Mouse (Mus musculus): ENCODE measurements around the gene Zbtb42.

Zbtb42 gene

DNA sequence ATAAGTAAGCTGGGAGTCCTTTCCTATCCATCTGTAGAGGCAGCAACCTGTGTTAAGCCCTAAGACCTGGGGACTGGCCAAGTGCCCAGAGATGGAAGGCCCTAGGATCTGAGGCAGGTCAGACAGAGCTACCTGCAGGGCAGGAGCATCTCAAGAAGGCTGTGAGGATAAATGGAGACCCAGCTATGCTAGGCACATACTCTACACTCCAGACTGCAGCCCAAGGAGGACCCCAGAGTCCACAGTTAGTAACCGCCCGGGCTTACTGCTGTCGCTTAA is 17.4 kb upstream of the Zbtb42 start:
- no peak for DNase-seq (ENCODE audit: low read depth)

DNA sequence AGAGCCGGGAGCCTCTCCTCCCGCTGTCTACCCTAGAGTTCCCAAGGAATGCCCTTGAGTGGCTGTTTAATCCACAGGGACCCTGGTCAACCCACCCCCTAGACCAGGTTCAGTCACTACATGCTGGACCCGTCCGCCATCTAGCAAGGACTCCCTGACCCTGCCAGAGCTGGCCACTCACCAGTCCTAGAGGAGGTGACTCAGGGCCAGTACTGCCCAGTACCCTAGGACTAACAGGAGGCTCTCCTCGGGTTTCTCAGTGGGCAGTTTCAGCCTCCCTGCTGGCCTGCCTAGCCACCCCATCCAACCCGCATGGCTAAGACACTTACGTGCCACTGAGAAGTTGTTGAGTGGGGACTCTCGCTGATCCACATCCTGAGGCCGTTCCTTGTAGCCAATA is 16.8 kb upstream of the Zbtb42 start:
- DNase-seq (ENCODE audit: low read depth), result no peak

DNA sequence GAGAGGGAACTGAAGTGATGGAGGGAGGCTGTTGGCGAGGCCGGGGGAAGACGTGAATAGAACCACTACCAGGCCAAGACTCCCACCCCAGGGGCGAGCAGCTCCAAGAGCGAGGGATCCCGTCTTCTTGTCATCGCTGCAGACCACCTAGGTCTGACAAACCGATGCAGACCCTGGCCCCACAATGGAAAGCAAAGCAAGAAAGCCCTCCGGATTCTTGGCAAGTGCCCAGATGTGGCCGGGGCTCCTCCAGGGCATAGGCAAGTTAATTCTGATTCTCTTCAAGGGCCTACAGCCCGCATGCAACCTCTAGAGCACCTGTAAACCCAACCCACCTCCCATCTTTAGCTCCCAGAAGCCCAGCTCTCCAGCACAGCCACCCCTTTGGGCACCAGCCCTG is 15.3 kb upstream of the Zbtb42 start:
- no peak for DNase-seq (ENCODE audit: low read depth)

DNA sequence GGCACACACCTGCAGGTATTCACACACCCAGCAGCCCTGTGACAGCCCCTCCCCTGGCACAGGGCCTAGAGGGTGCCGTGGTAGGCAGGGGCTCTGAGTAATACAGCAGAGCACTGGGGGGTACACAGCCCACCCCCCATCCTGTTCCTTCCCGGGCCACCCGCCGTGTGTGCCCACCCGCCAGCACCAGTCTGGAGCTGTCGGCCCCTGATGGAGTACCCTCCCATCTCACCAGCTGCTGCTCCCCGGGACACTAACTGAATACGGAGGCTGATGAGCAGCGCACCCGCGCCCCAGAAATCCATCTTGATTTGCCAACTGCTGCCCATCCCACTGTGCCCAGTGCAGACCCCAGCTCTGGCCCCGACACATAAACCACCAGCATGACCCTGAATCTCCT is 14.9 kb upstream of the Zbtb42 start:
- DNase-seq (ENCODE audit: low read depth), result no peak

DNA sequence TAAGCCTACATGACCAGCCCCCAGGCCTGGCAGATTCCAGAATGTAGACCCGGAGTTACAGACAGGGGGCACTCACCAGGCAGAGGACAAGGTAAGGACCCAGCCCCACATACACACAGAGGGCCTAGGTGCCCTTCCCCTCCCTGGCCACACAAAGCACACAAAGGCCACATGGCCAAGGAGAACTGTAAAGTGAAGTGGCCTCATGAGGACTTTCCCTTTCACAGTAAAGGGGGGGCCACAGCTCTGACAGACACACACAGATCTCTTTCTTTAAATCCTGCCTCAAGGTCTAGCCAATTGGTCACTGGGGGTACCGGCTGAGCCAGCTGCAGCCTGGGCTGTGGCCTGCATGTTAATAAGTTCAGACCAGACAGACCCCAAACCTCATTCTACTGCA is 14.5 kb upstream of the Zbtb42 start:
- DNase-seq (ENCODE audit: low read depth), result no peak

DNA sequence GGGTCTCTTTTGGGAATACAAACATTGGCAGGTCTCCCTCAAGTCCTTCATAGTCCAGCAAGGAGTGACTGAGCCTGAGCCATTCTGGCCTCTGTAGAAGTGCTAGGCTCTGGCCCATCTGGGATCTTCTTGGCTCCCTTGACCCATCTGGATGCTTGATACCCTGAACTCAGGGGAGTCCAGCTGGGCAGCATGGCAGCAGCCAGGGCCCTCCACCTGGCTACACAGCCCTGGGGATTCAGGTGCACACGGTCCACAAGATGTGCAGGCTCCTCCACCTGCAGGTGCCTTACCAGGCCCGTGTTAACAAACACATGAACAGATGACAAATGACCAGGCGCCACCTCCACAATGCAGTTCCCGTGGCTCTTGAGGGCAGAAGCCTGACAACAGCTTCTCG is 14.0 kb upstream of the Zbtb42 start:
- DNase-seq (ENCODE audit: low read depth), result no peak

DNA sequence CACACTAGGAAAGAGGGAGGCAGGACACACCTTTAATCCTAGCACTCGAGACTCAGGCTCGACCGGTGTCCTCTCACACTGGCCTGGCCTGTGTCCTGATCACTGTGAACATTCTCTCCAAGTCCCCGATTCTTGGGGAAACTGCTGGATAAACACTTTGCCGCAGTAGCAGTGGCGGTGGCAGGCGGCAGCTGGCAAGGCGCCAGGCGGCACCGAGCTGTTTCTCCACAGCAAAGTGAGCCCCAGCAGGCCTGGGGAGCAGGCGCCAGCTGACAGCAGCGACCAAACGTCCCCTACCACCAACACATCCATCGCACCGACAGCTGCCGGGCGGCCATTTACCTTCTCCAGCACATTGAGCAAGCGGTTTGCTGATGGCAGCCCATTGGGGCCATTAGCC is 13.2 kb upstream of the Zbtb42 start:
- DNase-seq (ENCODE audit: low read depth), result no peak

DNA sequence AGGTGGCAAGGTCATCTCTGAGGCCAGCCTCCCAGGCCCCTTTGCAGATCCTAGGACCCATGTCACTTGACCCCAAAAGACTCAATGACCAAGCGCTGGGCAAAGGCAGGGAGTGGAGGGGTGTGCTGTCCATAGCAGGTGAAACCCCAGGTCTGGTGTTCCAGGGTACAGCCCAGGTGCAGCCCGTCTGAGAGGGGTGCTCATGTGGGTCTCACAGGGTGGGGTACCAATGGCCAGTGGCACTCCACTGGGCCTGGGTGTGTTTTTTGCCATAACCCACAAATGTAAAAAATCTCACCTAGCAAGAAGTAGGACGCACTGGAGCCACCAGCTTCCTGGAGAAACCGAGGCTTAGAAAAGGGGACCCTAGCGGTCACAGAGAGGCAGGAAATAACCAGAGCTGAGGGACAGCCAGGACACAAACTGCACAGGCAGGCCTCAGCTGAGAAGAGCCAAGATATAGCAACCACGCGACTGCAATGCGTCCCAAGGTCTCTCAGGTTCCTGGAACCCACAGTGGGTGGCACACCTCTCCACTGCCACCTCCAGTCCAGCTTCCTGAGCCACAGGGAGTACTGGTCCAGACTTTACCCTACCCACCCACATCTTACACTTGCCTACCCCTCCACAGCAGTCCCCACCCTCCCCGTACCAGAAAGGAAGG is 12.6 kb upstream of the Zbtb42 start:
- no peak for DNase-seq (ENCODE audit: low read depth)

DNA sequence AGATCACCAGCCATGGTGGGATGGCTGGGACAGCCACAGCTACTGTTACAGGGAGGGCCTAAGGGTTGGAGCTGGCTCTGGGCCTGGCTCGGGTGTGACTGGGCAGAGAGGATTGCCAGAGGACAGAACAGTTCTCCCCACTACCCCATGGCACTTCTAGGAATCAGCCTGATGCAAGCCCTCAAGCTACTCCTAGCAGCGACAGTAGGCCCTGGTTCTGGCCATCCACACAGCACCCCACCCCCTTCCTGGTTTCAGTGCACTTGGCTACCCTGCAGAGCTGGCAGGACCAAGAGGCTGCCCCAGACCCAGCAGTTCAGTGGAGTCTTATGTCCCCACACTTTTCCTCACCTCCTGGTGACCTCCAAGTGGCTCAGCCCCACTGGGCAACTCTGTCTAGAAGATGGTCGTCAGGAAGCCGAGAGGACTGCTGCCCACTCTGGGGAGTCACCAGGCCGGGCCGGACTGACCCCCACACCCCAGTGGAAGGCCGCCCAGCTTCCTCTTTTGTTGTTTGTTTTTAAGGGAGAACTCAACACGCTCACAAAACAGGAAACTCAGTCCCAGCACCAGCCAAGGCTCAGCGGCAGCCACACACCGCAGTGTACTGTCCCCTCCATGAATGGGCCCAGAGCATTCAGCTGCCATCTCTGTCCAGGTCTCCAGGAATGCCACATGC is 10.9 kb upstream of the Zbtb42 start:
- no peak for DNase-seq (ENCODE audit: low read depth)

DNA sequence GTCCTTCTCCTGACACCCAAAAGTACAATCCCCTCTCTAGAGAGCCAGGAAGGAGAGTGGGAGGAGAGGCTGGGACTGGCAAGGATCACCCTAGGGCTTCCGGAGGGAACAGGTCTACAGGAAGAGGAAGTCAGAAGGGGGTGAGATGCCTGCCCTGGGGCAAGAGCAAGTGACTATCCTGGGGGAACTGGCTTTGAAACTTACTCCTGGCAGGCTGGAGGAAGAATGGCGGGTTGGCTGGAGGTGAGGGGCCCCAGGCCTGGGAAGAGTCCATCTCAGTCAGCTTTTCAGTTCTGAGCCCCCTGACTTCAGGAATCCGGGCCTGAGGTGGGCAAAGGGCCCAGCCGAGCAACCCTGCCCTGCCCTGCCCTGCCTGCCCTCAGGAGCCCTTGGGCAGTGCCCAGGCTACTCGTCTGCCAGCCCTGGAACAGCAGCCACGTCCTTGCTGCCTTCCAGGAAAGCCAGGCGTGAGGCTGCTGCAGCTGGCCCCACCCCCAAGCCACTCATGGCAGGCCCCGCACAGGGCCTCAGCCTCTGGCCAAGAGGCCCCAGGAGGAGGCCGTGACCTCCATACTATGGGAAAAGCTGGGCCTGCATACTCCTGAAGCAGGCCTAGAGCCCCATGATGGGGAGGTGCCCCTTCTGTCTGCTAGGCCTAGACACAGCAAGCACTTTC is 7.8 kb upstream of the Zbtb42 start:
- peak; percentile 42 for DNase-seq (ENCODE audit: low read depth)

DNA sequence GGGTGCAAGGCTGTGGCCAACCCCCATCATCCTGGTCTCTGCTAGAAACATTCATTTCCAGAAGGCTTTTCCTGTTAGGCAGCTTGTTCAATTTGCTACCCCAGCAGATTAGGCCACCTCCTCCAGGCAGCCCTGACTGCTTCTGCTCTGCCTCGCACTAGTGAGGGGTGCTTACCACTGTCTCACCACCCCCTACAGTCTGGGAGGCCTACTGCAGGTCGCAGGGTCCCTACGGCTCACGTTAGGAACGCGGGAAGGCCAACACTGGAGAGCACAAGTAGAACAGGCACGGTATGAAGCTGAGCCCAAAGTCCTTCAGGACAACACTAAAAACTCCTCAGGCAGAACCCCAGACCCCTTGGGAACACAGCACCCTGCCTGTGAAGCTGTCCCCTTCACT is 6.7 kb upstream of the Zbtb42 start:
- no peak for DNase-seq (ENCODE audit: low read depth)

DNA sequence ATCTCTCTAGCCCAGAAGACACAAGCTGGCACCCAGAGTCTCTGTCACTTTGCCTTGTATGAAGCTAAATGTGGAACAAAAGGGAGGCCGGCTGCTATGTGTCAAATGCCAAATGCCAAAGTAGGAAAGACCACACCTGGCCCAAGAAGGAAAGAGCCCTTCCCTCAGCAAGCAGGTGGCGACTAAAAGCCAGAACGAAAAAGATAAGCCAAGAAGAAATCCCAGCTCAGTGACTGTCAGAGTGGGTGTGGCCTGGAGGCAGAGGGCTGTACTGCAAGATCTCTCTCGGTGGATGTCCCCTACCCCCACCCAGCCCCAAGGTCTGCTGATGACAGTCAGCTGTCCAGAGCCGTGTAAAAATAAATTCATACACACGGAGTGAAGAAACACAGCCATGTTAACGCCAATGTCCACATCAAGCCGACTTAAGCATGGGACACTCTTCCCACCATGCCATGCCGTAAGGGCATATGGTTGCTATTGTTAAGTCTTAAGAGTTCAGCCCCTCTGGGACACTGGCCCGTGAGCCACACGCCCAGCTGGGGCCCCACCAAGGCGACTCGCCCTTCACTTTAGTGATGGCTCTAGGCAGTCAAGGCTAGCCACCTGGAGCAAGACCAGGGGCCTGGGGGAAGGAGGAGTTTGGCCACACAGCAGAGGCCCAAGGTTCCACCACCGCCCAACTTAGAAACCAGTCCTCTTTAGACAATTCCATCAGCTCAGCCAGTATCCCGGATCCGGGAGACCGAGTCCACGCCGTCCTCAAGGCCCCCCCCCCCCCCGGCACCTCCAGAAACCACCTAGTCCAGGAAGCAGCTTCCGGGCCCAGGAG is 5.7 kb upstream of the Zbtb42 start:
- peak; percentile 55 for DNase-seq (ENCODE audit: low read depth)

DNA sequence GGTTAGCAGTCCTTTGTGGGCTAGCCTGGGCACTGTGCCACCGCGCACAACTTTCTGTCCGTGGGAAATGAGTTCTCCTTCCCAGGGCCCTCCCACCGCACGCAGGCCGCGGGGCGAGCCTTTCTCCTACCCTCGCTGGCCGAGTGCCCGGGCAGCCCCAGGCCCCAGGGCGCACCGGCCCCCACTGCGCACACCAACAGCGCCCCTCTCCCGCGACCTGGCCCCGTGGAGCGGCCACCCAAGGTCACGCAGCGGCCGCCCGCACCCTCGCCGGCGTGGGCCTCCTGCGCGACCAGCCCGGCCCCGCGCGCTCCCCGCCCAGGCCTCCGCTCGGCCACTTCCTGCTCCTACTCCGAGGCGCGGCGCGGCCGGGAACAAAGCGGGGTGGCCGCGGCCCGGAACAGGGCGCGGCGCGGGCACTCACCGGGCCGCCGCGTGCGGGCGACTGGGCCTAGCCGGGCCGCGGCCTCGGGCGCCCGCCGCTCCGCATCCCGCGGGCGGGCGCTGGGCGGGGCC is 5.0 kb upstream of the Zbtb42 start:
- peak; percentile 70 for DNase-seq (ENCODE audit: low read depth)

DNA sequence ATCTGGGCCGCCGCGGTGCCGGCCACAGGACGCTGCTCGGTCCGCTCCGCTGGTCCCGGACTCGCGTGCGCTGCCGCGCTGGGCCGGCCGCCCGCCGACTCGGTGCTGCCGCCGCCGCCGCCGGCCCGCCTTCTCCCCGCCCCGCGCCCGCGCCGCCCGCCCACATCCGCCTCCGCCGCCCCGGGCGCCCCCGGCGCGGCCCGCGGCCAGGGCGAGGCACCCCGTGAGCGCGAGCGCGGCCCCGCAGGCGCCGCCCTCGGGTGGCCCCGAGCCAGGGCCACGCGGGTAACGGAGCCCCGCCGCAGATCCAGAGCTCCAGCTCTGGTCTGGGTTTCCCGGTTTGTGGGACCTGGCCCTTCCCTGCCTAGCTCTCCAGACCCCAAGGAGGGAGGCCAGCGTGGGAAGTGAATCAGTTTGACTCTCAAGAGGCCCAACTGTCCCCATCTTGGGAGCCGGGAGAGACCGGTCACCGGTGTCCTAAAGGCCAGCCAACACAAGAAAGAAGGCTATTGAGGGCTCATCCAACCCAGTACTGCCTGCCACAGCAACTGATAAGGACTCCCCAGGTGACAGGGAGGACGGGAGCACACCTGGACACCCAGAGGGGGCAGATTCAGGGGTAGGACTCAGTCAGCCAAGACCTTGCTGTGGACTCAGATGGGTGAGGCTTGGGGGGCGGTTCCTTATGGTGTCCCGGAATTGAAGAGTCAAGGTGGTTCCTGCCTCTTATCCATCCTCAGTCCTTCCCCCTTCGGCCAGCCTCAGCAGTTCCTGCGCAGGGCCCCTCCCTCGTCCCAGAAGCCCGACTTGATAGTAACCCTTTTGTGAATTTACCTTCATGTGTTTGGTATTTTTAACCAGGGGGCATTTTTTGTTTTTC is 4.3 kb upstream of the Zbtb42 start, which contains the start of gene Akt1:
TSS of gene Akt1 (minus strand) at position 753 of the 880 bp plus-strand sequence.
- peak; percentile 78 for DNase-seq (ENCODE audit: low read depth)

DNA sequence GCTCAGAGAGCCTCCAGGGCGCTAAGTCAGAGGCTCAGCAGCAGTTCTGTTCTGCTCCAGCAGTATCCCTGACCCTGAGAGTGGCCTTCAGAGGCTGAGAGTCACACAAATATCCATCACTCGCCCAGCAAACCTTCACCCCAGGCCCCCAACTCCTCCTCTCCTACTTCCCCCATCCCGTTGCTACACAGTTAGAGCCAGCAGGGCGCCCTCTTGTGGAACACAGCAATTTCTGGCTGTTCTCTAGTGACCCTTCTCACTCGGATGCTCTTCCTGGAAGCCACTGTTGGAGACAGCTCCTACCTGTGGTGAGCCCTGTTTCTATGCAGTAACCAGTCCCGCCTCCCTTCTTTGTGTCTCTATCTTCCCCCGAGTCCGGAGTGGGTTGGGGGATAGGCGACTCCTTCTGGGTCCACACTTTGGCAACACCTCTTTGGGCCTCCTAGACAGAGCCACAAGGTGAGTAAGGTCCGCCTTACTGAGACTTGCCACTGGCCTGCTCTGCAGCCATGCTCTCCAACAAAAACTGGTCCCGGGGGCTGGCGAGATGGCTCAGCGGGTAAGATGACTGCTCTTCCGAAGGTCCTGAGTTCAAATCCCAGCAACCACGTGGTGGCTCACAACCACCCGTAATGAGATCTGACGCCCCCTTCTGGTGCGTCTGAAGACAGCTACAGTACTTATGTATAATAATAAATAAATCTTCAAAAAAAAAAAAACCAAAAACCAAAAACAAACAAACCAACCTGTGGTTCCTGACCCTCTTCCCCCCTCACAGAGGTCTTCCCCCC is 3.2 kb upstream of the Zbtb42 start:
- peak; percentile 93 for DNase-seq (ENCODE audit: low read depth)

DNA sequence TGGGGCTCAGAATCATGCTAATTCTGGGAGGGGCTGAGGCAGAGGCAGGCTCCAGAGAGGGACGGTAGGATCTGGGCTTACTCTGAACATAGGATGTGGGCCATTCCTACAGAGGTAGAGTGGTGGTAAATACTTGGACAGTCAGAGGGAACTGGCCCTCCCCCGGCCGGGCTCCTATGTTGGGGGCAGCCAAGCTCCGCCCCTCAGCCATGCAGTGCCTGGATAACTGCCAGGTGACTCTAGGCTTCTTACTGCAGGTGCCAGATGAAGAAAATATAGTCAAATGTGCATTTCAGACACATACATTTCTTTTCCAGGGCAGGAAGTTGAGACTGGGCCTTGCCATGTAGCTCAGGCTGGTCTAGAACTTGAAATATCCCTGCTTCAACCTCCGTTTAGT is 1.6 kb upstream of the Zbtb42 start:
- DNase-seq (ENCODE audit: low read depth), result peak; percentile 76

DNA sequence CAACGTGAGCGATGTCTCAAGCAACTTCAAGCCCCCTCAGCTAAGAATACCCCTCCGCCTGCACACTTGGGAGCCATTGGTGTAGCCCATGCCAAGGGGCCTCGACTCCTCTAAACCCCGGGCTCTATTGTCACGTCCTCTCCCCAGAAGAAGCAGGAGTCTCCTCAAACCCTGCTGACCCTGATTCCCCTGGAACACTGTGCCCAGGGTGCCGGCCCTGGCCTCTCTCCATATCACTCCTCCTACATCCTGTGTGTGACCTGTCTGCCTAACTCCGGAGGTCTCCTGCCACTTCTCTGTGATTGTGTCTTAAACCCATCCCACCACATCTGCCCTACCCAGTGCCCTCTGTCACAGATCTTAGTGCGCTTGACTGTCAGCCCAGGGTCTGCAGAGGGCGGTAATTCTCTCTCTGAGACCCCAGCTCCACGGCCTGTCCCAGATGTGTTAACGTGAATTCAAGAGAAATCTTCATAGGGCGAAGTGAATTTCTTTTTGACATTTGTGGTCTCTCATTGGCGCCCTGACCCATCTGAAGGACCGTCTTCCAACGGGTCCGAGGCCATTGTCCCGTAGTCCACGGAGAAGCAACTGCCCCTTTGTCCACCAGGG is 579 bp upstream of the Zbtb42 start:
- no peak for DNase-seq (ENCODE audit: low read depth)

DNA sequence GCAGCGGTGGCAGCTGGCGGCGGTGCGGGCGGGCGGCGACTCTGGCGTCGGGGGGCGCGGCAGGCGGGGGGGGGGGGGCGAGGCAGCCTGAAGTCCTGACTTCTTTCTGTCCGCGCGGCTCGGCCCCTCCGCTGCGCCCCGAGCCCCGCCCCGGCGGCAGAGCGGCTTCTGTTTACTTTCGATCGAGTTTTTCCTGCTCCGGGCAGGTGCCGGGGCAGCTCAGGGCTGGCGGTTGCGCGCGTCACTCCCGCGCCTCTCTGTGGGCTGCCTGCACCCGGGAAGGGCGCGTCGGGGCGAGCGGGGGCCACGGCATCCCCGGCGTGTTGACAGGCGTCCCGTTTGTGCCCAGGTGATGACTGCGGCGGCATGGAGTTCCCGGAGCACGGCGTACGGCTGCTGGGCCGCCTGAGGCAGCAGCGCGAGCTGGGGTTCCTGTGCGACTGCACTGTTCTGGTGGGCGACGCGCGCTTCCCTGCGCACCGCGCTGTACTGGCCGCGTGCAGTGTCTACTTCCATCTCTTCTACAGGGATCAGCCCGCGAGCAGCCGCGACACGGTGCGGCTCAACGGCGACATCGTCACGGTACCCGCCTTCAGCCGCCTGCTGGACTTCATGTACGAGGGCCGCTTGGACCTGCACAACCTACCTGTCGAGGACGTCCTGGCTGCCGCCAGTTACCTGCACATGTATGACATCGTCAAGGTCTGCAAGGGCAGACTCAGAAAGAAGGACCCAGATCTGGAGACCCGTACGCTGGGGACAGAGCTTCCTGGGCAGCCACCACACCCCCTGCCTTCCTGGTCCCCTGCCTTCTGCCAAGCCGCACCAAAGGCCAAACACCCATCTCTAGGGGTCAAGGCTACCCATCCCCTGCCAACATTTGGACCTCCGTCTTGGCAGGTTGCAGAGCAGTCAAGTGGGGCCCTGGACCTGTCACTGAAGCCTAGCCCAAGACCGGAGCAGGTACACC is 684 bp downstream of the Zbtb42 start:
- no peak for DNase-seq (ENCODE audit: low read depth)

DNA sequence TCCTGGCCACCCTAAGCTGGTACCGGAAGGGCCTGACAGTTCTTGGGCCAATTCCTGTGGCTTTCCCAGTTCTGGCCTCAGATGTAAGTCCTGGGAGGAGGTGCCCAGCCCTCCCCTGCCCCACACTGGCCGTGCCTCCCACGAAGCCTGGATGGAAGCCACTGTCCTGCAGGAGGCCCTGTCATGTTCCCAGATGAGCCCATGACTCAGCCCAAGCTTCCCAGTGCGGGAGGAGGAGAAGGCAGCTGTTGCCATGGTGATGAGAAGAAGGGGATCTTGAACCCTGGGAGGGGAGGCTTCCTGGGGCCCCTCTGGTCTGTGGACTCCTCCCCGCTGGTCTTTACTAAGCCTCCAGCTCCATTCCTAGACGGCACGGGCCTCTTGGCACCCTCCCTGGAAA is 4.7 kb downstream of the Zbtb42 start:
- DNase-seq (ENCODE audit: low read depth), result peak; percentile 87

Measured in NIH3T3 (cell line).